Mouse (Mus musculus): ENCODE results near the gene Cldn7. TPM values are rescaled to one million over a fixed set of nuclear protein-coding genes. Genes with fewer than 3 reads are reported as not detected.
"Not testable (repeated sequence)": the region's sequence is repeated elsewhere in the genome, so short reads cannot be mapped to it uniquely, and the experiment has no call there.

Cldn7 gene
- polyA plus RNA-seq (2017; shearing (Covaris generic)) = not detected

DNA sequence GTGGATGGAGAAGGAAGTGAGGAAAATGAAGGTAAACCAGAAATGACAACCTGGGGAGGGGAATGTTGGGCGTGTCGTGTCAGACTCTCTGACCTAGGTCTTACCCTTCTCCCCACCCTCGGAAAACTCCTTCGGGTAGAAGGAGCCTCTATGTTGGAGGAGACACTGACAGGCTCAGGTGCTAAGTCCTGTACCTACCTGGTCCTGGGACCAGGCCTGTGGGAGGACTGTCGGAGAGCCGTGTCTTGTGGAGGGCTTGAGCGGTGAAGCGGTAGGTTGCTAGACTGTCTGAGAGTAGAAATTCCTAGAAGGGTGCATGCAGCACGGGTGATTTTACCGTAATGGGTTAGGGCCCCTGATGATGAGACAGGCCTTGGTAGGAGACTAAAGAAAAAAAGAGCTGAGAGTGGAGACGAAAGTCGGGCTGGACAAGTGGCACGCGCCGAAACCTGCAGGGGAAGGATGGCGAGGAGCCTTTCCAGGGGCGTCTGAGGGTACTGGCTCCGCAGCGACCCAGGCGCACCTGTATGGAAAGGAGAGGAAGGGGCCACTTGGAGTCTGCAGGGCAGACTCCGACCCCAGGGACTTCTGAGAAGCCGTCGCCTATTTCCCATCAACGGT, at the start of gene Cldn7:
TSS of gene Cldn7 (plus strand) at position 130 of the 621 bp plus-strand sequence.
- ATAC-seq = no peak

DNA sequence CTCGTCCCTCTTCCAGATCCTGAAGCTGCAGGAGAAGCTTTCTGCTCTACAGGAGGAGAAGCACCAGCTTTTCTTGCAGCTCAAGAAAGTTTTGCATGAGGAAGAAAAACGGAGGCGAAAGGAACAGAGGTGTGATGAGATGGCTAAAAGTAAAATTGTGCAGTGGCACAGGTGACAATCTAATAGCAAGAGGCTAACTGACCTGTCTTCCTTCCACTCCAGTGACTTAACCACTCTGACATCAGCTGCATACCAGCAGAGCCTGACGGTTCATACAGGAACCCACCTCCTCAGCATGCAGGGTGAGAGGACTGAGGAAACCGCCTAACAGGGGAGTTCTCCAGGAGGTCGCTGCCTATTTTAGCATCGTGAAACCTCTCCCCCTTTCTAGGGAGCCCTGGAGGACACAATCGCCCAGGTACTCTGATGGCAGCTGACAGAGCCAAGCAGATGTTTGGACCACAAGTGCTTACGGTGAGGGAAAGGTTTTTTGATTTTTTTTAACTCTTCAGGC, 49.6 kb upstream of the Cldn7 start:
- no peak for ATAC-seq

DNA sequence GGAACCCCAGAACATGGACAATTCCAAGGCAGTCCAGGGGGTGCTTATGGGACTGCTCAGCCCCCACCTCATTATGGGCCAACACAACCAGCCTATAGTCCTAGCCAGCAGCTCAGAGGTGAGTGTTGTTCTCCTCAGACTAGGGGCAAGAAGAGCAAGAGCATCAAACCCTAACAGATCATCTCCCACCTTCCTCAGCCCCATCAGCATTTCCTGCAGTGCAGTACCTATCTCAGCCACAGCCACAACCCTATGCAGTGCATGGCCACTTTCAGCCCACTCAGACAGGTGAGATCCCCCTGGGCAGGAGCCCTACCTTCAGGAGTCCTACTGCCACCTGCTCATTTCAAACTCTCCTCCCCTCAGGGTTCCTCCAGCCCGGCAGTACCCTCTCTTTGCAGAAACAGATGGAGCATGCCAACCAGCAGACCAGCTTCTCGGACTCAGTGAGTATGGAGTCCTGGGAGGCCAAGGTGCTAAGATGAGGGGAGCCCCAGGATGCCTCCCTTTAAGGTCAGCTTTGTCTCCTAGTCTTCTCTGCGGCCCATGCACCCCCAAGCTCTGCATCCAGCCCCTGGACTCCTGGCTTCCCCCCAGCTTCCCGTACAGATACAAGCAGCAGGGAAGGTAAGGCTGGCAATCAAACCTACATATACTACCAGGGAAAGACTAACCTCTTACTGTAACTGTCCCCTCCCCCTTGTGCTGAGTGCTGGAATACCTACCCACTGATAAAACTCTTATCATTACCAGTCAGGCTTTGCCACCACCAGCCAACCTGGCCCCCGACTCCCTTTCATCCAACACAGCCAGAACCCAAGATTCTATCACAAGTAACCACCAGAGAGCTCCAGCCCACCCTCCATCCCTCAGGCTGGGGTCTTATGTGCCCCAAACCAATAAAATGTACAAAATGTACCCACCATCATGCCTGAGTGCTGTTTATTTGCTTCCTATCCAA, 48.6 kb upstream of the Cldn7 start:
- ATAC-seq = no peak

DNA sequence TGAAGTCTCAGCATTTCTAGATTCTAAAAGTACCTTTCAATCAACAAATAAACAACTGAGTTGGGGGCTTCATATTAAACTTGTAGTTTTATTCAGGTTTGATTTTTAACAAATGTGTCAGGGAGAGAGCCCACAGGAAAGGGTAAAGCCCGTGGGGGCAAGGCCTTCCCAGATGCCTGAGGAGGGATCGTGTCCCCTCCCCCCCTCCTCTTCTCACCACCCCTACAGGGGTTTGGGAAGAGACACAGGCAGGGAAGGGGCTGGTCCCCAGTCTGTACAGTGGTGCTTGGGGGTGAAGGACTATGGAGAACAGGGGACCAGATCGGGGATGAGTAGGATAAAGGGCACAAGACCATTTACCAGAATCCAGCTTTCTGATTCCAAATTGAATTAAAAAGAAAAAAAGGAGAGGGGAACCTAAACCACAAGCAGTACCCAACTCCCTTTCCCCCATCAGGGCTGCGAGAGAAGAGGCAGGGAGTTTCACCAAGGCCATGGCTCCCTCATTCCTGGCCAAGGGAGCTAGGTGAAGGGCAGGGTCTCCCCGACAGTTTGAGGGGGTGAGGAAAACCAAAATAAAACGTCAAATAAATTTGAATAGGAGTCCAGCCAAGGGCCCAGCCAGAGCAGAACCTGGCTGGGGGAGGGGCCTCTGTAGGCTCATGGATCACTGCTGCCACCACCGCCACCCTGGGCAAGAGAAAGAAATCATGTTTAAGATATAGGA, 47.8 kb upstream of the Cldn7 start:
- not testable (repeated sequence) for ATAC-seq

DNA sequence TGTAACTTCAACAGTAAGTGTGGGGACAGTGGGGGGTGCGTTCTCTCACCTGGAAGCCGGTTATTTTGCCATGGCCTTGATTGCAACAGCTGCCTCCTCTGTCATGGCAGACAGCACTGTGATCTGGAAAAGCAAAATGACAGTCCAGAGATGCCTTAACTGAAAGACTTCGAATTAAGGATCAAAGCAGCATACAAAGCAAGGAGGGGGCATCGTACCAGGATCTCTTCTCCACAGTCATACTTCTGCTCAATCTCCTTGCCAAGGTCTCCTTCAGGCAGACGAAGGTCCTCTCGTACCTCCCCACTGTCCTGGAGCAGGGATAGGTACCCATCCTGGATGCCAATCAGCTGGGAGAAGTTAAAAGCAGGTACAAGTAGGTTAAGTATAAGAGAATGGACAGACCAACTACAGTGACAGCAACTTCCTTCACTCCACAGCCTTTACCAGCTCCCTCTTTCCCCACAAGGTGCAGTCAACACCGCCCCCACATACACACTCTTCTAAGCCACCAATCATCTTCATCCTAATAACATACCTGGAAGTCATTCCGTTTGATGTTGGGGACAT, 47.1 kb upstream of the Cldn7 start:
- ATAC-seq = no peak

DNA sequence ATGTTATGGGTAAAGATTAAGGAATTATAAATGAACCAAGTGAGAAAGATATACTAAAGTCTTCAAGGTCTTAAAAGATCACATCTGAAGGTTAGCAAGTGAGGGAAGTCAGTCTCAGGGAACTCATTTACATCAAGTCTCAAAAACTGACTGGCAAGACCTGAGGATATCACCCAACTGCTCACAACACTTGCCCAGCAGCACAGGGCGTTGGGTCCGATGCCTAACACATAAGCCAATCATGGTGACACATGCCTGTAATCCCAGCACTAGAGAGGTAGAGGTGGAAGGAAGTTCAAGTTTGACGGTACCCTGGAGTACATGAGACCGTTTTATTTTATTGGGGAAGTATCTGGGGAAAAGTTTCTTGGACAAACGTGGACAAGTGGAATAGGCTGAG, 46.5 kb upstream of the Cldn7 start:
- no peak for ATAC-seq

DNA sequence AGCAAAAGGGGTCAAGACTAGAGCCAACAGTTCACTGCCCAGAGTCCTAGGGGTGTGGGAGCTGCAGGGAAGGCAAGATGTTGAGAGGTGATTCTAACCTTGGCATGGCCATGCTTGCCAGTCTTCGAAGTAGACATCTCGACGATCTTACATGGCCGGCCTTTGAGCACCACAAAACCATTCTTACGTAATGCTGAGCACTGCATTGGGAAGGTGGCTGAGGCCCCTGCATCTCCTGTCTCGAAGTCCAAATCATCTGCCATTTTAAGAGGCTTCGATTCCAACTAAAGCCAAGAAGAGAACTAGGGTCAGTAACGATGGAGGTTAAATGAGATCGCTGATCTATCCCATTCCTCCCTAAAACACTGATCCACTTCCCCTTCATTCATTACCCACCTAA, 45.5 kb upstream of the Cldn7 start:
- no peak for ATAC-seq

DNA sequence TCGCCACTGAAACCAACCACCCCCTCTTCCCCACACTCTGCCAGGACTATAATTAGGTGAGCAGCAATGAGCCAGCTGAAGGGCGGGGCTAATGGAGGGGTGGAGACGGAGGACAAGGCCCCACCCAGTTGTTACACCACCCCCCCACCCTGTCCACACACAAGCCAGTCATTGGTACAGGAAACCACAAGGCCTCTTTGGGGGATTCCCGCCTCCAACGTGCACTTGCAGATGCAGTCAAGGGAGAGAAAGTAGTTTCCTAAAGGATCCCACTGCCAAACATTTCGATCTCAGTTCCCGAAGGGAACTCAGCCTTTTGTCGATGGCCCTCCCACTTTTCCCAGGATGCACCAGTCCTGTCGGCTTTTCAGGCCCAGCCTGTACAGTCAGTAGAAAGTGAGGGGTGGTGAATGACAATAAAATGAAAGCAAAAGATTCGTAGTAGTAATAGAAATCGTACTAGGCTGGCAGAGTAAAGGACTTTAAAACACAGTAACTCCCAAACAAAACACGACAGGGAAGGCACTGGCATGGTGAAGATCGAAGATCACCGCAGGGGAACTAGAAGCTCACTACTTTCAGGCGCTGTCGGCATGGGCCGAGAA, 44.8 kb upstream of the Cldn7 start:
- ATAC-seq = peak; percentile 47

DNA sequence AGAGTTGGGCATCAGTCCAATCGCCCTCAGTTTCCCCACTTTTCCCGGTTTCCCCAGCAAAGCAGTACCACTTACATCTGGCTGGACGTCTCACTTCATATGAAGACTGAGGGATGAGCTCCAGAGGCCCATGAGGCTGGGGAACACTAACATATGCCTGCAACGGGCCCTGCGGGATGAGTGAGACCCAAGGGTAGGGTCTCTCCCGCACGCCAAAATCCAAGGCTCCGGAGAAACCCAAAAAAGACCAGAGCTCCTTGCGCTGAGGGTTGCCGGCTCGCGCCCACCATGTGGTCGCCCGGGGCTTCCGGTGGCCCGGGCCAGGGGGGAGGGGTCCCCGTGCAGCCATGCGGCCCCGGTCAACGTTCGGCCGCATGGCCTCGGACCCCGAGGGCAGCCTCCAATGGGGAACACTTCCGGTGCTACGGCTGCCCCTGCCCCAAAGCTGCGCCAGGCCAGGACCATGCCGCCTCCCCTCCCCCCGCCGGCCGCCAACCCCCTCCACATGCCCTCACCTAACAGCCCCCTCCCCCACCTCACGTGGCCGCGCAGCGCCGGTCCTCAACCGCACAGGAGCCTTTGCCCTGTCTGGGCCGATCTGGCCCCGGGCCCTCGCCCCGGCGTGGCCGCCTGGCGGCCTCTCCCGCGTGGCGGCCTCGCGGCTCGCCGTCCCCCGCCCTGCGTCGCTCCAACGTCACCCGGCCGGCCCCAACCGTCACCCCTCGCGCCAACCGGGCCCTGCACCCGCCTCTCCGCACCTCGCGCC, 44.1 kb upstream of the Cldn7 start:
- no peak for ATAC-seq

DNA sequence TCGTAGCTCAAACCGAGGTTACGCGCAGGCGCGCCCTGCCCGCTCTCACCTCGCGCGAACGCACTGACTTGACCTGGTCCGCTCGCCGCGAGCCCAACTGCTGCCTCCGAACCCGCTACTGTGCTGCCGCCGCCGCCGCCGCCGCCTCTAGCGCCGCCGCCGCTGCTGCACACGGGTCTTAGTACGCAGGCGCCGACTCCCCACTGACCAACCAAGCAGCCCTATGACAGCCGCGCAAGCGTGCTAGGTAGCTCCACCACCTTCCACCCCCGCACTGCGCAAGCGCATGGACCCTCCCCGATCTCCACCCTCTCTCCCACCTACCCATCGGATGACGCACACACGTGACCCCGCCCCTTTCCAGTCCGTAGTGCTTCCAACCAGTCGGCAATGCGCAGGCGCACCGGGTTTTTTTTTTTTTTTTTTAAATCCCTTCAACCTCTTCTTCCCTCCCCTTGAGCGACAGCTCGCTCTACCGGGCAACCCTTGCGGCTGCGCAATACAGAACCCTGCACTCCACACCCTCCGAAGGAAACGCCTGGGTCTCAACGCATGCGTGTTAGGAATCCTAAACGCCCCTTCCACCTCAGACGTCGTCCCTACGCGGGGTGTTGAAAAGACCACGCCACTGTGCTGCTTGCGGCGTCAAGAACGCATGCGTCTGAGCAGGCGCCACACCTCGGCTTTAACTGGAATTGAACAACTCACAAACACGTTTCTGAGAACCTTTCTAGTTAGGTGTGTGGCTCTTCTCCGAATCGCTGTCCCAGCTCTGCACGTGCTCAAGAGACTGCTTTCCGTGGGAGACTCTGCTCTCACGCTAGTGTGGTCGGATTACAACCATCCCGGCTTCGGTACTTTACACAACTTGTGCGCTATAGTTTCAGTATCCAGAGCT, 43.2 kb upstream of the Cldn7 start, which contains the start of gene Eif5a:
TSS of gene Eif5a (minus strand) at position 845 of the 898 bp plus-strand sequence.
- peak; percentile 77 for ATAC-seq

DNA sequence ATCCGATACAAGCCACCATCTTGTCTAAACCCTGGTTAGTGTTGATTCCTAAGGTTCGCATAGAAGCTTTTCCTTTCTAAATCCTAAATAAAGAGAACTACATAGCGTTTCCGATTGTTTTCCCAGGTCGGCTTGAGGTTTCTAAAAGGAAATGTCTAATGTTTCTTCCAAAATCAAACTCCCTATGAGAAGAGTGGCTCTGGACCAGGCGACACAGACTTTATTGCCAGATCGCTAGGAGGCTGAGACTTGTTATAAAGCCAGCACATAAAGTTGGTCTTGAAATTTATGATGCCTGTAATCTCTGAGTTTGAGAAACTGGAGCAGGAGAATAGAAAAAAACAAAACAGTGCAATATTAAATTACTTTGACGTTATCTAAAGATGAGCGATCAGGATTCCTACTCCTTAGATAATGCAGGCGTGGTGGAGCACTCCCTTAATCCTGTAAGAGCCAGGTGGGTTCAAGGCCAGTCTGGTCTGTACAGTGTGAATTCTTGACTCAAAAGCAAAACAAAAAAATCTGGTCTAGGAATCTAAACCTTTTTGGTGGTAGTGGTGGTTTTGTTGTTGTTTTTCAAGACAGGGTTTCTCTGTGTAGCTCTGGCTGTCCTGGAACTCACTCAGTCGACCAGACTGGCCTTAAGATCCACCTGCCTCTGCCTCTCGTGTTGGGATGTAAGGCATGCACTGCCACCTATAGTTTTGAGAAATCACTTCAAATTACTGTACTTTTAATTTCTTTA, 42.4 kb upstream of the Cldn7 start:
- no peak for ATAC-seq

DNA sequence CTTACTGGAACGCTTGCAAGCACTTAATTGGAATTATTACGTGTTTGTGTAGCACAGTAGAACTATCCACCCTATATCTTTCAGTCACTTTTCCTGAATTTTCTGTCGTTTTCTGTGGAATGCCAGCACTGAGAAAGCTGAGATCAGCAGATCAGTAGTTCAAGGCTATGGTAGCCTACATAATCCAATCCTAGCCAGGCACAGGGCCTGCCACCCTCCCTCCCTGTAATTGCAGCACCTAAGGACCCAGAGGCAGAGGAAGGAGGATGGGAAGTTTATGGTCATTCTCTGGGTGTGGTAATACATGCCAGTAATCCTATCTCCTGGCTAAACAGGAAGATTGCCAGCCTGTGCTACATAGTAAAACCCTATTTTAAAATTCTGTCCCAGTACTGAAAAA, 41.8 kb upstream of the Cldn7 start:
- ATAC-seq = no peak

DNA sequence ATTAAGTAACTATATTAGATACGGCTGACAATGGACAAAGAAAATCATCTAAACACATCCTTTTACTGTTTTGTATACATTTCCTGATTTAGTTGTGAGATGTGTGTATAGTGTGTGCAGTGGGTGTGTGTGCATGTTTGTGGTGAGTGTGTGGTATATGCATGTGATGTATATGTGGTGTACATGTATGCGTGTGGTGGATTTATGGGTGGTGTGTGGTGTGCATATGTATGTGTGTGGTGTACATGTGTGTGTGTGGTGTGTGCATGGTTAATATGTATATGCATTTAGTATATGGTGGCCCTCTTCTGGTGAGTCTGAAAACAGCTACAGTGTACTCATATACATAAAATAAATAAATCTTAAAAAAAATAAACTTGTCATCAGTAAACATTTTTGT, 37.1 kb upstream of the Cldn7 start:
- no peak for ATAC-seq

DNA sequence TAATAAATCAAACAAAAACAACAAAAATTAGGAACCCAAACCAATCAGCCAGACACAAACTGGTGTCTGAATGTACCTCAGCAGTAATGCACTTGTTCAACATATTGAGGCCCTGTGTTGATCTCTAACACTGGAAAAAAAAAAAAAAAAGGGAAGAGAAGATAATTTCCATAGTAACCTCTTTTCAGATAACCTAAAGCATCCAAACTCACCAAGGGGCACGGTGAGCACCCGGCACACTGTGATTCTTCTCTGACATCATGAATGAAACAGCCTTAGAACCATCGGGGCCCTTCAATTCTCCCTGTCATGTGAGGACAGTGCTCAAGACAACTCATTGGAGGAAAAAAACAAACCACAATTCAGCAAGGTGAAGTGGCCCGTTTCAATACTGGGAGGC, 34.9 kb upstream of the Cldn7 start:
- no peak for ATAC-seq

DNA sequence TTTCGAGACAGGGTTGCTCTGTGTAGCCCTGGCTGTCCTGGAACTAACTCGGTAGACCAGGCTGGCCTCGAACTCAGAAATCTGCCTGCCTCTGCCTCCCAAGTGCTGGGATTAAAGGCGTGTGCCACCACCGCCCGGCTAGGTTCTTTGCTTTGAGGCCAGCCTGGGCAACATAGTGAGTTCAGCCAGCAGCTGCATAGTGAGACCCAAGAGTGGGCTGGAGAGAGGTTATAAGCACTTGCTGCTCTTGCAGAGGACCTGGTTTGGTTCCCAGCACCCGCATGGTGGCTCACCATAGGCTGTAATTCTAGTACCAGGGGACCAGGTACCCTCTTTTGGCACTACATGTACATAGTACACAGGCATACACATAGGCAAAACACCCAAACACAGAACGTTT, 34.4 kb upstream of the Cldn7 start:
- ATAC-seq = not testable (repeated sequence)

DNA sequence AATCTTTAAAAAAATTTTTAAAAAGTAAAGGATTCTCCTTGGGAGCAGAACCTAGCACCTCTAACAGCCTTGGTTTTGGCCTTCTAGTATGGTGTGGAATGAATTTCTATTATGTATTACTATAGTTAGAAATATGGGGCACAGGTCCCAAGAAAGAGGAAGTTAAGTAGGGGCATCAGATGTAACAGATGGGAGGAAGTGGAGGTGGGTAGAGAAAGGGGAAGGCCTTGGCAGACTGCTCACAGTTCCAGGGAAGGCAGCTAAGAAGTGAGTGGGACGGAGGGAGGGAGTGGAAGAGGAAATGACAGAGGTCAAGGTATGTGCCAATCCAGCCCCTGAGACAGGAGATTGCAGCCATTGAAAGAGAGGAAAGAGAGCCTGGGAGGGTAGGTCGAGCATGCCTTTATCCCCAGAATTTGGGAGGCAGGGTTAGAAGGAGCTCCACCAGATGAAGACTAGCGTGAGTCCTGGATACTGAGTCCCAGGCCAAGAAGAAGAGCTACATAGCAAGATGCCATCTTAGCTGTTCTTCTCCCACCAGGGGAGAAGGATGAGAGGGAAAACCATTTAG, 33.5 kb upstream of the Cldn7 start:
- no peak for ATAC-seq

DNA sequence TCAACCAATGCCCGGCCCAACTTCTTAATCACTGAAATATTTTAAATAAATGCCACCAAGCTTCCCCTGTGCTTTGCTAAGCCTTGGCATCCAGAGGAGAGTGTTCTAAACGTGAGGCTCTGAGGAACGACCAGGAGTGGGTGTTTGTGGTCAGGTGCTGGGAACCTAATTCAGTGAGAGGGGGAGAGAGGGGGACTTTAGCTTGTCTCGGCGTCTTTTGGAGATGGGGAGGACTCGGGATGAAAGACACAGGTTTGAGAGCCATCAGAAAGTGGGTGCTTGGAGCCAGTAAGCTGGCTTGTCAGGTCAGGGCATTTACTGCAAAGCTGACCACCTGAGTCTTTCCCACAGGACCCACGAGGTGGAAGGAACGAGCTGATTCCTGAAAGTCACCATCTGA, 32.8 kb upstream of the Cldn7 start:
- ATAC-seq = no peak

DNA sequence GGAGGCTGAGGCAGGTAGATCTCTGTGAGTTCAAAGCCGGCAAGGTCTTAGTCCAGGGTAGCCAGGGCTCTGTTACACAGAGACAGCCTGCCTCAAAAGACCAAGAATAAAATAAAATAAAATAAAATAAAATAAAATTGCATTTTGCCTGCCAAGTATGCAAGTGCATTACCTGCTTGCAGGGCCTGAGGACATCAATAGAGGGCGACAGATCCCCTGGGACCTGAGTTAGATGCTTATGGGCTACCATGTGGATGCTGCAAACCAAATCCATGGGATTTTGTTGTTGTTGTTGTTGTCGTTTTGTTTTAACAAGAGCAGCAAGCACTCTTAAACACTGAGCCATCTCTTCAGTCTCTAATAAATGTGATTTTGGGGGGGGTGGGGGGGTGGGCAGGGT, 32.3 kb upstream of the Cldn7 start:
- ATAC-seq = no peak

DNA sequence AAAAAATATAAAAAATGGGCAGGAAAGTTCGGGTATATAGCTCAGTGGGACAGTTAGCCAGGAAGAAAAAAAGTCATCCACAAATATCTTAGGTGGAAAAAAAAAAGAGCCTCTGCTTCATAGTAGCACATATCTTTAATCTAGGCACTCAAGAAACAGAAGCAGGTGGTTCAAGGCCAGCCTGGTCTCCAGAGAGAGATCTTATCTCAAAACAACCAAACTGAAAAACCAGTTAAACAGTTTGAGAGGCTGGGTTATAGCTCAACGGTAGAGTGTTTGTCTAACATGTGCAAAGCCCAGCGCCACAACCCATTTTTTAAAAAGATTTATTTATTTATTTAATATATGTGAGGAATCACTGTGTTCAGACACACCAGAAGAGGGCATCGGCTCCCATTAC, 31.5 kb upstream of the Cldn7 start:
- ATAC-seq = no peak

All from activated CD4-positive, CD25-positive, alpha-beta regulatory T cell, adult 4 months (primary cell).